Mouse (Mus musculus): Measurements from ENCODE around the gene Cic. TPM values are rescaled to one million over a fixed set of nuclear protein-coding genes. Genes with fewer than 3 reads are reported as not detected.

The Cic gene
- polyA plus RNA-seq, 1 experiment from 2014 or later: 46.6 TPM

DNA sequence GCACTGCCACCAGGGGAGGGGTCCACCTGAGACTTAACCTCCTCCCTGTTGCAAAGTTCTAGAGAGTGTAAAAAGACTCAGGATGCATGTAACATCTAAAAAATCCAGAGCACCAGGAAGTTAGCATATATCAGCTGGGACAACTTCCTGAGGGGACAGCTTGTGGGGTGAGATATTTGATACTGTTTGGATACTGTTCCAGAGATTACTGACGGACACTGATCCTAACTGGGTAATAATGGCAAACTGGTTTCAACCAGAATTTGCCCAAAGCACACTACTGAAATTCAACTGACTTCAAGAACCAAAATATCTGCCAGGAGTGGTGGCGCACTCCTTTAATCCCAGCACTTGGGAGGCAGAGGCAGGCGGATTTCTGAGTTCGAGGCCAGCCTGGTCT is 27.0 kb downstream of the Cic start:
- no peak overlapping the region for H3K9ac ChIP-seq (replicated peaks; ENCODE audit: low read depth, low read length)
- peaks cover 17% of the 10 kb centered on the region for H3K4me1 ChIP-seq (ENCODE audit: control insufficient read depth, insufficient read depth, low read length)
- H3K4me2 ChIP-seq (ENCODE audit: low read depth, low read length): no peak overlapping the region
- 91% methylated on average over 4 of the region's 4 CpGs for WGBS
- no peak for ATAC-seq (ENCODE audit: low read depth)
- H3K9me3 ChIP-seq (ENCODE audit: control insufficient read depth, low read length): no peaks in the 10 kb centered on the region
- no peak overlapping the region for H3K27ac ChIP-seq (ENCODE audit: low read depth, low read length)
- H3K36me3 ChIP-seq (ENCODE audit: control insufficient read depth, insufficient read depth, low read length): peaks cover 49% of the 10 kb centered on the region
- H3K27me3 ChIP-seq (ENCODE audit: control insufficient read depth, insufficient read depth, low read length): no peaks in the 10 kb centered on the region
- no peak overlapping the region for H3K4me3 ChIP-seq (ENCODE audit: low read depth, low read length)

DNA sequence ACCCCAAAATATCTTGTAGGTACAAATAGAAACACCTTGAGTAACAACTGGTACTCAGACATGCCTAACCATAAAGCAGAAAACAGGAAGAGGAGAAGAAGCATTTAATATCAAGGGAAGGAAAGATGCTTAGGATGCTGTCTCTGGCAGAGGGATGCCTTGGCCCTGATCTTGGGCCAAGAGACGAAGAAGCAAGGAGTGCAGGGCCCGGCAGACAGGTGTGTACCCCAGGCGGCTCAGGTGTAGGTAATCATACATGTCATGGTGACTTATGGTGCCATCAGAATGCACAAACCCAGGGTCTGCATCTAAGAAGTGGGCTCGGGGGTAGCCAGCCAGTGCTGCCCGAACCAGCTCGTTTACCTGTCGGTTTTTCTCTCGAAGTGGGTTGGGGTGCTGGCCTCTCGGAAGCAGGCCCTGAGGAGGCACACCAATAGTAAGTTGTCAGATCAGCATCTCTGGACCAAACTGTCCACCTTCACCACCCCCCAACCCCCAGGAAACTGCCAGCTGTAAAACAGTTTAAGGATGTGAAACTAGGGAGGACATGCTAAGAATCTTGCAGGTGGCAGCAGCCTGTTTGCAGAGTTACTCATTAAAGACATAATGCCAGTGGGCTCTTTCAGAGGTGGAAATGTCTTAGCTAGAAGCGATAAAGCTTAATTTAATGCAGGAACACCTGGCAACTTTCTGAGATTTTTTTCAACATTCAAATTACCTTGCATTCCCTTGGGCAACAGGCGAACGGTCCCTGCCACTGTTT is 27.6 kb downstream of the Cic start:
- Histone ChIP-seq H3K4me3 (ENCODE audit: low read depth, low read length) (no peak overlapping the region), H3K27ac (ENCODE audit: low read depth, low read length) (no peak overlapping the region), H3K36me3 (ENCODE audit: control insufficient read depth, insufficient read depth, low read length) (peaks cover 44% of the 10 kb centered on the region), H3K27me3 (ENCODE audit: control insufficient read depth, insufficient read depth, low read length) (no peaks in the 10 kb centered on the region), H3K4me2 (ENCODE audit: low read depth, low read length) (no peak overlapping the region), H3K4me1 (ENCODE audit: control insufficient read depth, insufficient read depth, low read length) (peaks cover 17% of the 10 kb centered on the region), H3K9me3 (ENCODE audit: control insufficient read depth, low read length) (no peaks in the 10 kb centered on the region), H3K9ac (replicated peaks; ENCODE audit: low read depth, low read length) (no peak overlapping the region)
- ATAC-seq (ENCODE audit: low read depth): no peak
- 87% methylated on average over 12 of the region's 12 CpGs for WGBS

DNA sequence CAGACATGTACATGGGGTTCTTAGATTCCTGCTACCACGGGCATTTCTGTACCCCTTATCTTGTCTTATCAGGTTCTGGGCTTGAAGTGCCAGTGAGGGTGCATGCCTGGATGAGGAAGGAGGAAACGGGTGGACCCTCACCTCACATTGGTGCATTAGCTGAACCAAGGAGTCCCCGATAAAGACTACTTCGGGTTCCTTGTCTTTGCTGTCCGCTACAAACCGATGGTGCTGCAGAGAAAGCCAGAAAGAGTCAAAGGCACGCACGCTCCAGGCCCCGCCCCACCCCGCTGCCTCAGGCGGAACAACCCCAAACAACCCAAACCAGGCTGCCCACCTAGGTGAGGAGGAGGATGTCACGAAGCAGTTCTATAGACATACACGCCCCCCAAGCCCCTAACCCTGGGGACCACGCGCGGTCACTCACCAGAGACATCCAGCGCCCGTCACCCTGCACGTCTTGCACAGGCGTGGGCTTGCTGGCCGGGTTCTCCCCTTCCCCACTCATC is 29.5 kb downstream of the Cic start:
- ATAC-seq (ENCODE audit: low read depth): no peak
- Histone ChIP-seq H3K36me3 (ENCODE audit: control insufficient read depth, insufficient read depth, low read length) (peaks cover 30% of the 10 kb centered on the region), H3K9ac (replicated peaks; ENCODE audit: low read depth, low read length) (peak overlapping the region; percentile 75), H3K27ac (ENCODE audit: low read depth, low read length) (peak overlapping the region; percentile 97), H3K4me3 (ENCODE audit: low read depth, low read length) (peak overlapping the region; percentile 55), H3K4me2 (ENCODE audit: low read depth, low read length) (peak overlapping the region; percentile 78), H3K4me1 (ENCODE audit: control insufficient read depth, insufficient read depth, low read length) (peaks cover 17% of the 10 kb centered on the region), H3K27me3 (ENCODE audit: control insufficient read depth, insufficient read depth, low read length) (no peaks in the 10 kb centered on the region), H3K9me3 (ENCODE audit: control insufficient read depth, low read length) (no peaks in the 10 kb centered on the region)
- under 1% methylated on average over 21 of the region's 21 CpGs for WGBS

DNA sequence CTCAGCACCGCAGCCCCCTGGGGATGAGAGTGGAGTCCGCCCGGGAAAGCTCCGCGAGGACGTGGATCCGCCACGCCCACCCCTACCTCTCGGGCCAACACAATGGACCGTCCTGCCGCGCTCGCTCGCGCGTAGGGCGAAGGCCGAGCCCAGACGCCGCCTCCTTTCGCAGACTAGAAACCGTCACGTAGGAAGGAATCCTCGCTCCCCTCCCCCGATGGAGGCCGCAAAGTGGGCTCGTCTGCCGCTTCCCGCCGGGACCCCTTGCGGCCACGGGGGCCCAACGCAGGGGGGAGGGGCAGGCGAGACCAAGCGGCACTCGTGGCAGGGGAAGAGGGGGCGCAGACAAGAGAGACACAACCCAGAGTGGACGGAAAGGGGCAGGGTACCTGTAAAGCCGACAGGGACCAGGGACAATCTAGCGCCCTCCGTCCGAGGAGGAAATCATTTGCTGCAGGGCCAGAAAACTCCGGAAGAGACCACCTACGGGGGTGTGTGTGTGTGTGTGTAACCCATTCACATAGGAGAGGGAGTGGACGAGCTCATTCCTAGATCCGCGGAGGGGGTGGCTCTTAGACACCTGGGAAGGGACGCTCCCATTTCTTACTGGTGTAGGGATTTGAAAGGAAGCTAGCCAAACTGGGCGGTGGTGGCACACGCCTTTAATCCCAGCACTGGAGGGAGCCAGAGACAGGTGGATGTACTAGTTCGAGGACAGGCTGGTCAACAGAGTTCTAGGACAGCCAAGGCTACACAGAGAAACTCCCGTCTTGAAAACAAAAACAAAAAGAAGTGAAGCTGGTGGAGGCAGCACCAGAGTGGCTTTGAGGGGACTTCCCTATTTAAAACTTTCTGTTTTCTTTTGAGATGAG is 30.2 kb downstream of the Cic start, which contains the start of gene Pafah1b3:
Gene Pafah1b3 (minus strand): TSS at position 533 of the 872 bp plus-strand sequence.
- under 1% methylated on average over 52 of the region's 52 CpGs for WGBS
- Histone ChIP-seq H3K36me3 (ENCODE audit: control insufficient read depth, insufficient read depth, low read length) (peaks cover 23% of the 10 kb centered on the region), H3K9me3 (ENCODE audit: control insufficient read depth, low read length) (no peaks in the 10 kb centered on the region), H3K4me2 (ENCODE audit: low read depth, low read length) (peak within 1 kb of the TSS; percentile 78), H3K27me3 (ENCODE audit: control insufficient read depth, insufficient read depth, low read length) (no peaks in the 10 kb centered on the region), H3K27ac (ENCODE audit: low read depth, low read length) (peak within 1 kb of the TSS; percentile 97), H3K4me1 (ENCODE audit: control insufficient read depth, insufficient read depth, low read length) (peaks cover 17% of the 10 kb centered on the region), H3K9ac (replicated peaks; ENCODE audit: low read depth, low read length) (peak within 1 kb of the TSS; percentile 75), H3K4me3 (ENCODE audit: low read depth, low read length) (peak within 1 kb of the TSS; percentile 55)
- peak; percentile 94 for ATAC-seq (ENCODE audit: low read depth)

DNA sequence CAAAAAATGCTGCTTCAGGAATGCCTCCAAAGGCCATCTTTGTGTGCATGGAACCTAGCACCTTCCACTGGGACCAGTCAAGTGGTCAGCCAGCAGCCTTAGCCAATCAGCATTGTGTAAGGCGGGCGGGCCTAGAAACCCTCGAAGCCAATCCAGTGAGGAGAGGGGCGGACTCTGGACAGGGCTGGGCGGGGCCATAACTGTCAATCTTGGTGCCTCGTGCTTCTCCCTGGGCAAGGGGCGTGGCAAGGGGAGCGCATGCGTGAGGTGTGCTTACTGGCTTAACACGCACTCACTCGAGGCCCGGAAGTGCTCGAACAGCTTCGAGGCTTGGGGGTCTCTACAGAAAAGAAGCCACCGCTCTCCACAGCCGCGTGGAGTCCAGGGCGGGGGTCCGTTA is 33.6 kb downstream of the Cic start, which contains the start of gene Prr19:
Gene Prr19 (plus strand): TSS at position 349 of the 400 bp plus-strand sequence.
- Histone ChIP-seq H3K27me3 (ENCODE audit: control insufficient read depth, insufficient read depth, low read length) (no peaks in the 10 kb centered on the region), H3K9ac (replicated peaks; ENCODE audit: low read depth, low read length) (no peak within 1 kb of the TSS), H3K9me3 (ENCODE audit: control insufficient read depth, low read length) (no peaks in the 10 kb centered on the region), H3K4me2 (ENCODE audit: low read depth, low read length) (peak within 1 kb of the TSS; percentile 4; the same call in 1 of the 2 replicates), H3K36me3 (ENCODE audit: control insufficient read depth, insufficient read depth, low read length) (no peaks in the 10 kb centered on the region), H3K4me1 (ENCODE audit: control insufficient read depth, insufficient read depth, low read length) (peaks cover 16% of the 10 kb centered on the region), H3K4me3 (ENCODE audit: low read depth, low read length) (no peak within 1 kb of the TSS), H3K27ac (ENCODE audit: low read depth, low read length) (no peak within 1 kb of the TSS)
- no peak for ATAC-seq (ENCODE audit: low read depth)
- 58% methylated on average over 19 of the region's 19 CpGs for WGBS

DNA sequence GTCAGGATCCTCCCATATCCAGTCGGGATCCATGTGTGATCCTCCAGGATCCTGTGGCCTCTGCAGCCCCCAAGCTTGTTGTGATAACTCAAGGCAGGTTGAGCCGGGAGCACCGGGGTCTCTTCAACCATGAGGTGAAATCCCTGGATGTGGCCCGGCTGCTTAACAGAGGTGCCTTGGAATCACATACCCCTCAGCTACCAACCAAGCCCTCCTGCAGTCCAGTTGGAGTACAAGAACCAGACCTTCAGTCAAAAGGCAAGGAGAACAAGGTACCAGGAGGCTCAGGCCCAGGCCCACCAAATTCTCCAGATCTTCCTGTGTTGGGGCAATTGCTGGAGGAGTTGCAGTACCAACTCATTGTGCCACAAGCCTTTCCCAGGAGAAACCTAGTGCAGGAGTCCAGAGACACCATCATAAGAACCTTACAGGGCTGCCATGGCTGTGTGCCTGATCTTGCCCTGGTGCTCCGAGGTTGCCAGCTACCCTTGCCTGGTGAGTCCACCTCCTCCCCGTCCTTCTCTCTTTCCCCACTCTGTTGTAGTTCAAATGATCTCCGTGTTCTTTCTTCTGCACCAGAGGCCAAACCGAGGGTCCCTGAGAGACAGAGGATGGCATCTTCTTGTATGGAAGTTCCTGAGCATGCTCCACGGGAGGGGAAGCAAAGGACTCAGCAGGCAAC is 35.6 kb downstream of the Cic start:
- 69% methylated on average over 9 of the region's 9 CpGs for WGBS
- no peaks in the 10 kb centered on the region for H3K27me3 ChIP-seq (ENCODE audit: control insufficient read depth, insufficient read depth, low read length)
- no peak overlapping the region for H3K9ac ChIP-seq (replicated peaks; ENCODE audit: low read depth, low read length)
- H3K4me1 ChIP-seq (ENCODE audit: control insufficient read depth, insufficient read depth, low read length): peaks cover 8% of the 10 kb centered on the region; the same call in 1 of the 2 replicates
- ATAC-seq (ENCODE audit: low read depth): no peak
- H3K36me3 ChIP-seq (ENCODE audit: control insufficient read depth, insufficient read depth, low read length): no peaks in the 10 kb centered on the region
- no peaks in the 10 kb centered on the region for H3K9me3 ChIP-seq (ENCODE audit: control insufficient read depth, low read length)
- H3K4me3 ChIP-seq (ENCODE audit: low read depth, low read length): no peak overlapping the region
- no peak overlapping the region for H3K27ac ChIP-seq (ENCODE audit: low read depth, low read length)
- H3K4me2 ChIP-seq (ENCODE audit: low read depth, low read length): no peak overlapping the region

DNA sequence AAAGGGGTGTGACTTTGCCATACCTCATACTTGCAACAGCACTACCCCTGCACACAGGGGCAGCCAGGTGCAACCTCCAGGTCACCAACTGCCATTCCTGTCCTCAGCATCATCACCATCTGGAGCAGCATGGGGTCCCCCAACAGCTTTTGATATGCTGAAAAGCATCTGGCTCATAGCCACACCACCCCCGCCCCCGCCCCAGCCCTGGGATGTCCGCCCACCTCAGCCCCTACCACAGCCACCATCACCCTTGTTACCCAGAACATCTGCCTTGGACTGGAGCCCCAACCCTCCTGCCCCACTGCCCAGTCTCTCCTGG is 36.1 kb downstream of the Cic start:
- Histone ChIP-seq H3K27me3 (ENCODE audit: control insufficient read depth, insufficient read depth, low read length) (no peaks in the 10 kb centered on the region), H3K36me3 (ENCODE audit: control insufficient read depth, insufficient read depth, low read length) (no peaks in the 10 kb centered on the region), H3K4me2 (ENCODE audit: low read depth, low read length) (no peak overlapping the region), H3K4me1 (ENCODE audit: control insufficient read depth, insufficient read depth, low read length) (peaks cover 7% of the 10 kb centered on the region; the same call in 1 of the 2 replicates), H3K9ac (replicated peaks; ENCODE audit: low read depth, low read length) (no peak overlapping the region), H3K9me3 (ENCODE audit: control insufficient read depth, low read length) (no peaks in the 10 kb centered on the region), H3K4me3 (ENCODE audit: low read depth, low read length) (no peak overlapping the region), H3K27ac (ENCODE audit: low read depth, low read length) (no peak overlapping the region)
- no peak for ATAC-seq (ENCODE audit: low read depth)
- 71% methylated on average over 3 of the region's 3 CpGs for WGBS

DNA sequence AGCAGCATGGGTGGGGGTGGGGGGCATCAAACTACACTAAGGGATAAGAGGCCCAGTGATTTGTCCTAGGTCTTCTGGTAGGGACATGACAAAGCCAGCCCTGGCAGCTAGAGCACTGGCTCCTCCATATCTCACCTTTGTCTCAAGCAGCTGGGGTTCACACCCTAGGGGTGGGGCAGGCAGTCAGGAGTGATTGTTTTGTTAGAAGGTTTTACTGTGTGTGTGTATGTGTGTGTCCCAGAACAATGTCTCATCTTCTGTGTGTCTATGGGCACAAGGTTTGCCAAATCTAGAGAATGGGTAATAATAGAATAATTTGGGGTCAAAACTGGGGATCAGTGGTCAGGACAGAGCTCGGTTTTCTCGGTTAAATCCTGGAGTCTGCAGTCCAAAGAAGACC is 38.0 kb downstream of the Cic start:
- peak overlapping the region; percentile 93 for H3K9ac ChIP-seq (replicated peaks; ENCODE audit: low read depth, low read length)
- peaks cover 7% of the 10 kb centered on the region; the same call in 1 of the 2 replicates for H3K4me1 ChIP-seq (ENCODE audit: control insufficient read depth, insufficient read depth, low read length)
- peak; percentile 19; the same call in 1 of the 2 replicates for ATAC-seq (ENCODE audit: low read depth)
- peak overlapping the region; percentile 91 for H3K27ac ChIP-seq (ENCODE audit: low read depth, low read length)
- no peaks in the 10 kb centered on the region for H3K36me3 ChIP-seq (ENCODE audit: control insufficient read depth, insufficient read depth, low read length)
- H3K27me3 ChIP-seq (ENCODE audit: control insufficient read depth, insufficient read depth, low read length): no peaks in the 10 kb centered on the region
- H3K4me2 ChIP-seq (ENCODE audit: low read depth, low read length): peak overlapping the region; percentile 83
- 0% methylated on average over 2 of the region's 2 CpGs for WGBS
- peak overlapping the region; percentile 76 for H3K4me3 ChIP-seq (ENCODE audit: low read depth, low read length)
- no peaks in the 10 kb centered on the region for H3K9me3 ChIP-seq (ENCODE audit: control insufficient read depth, low read length)
